Mouse (Mus musculus) liver, adult 2 months (tissue): ENCODE measurements at regions not wholly inside any gene's neighbourhood (a gene's known extent, or its start where the extent isn't known, plus 50 kb on each side); places are given as distances from the start of the nearest gene placed in this dataset.
A peak's percentile ranks its signal among the peaks of the same experiment; 100 is the strongest.

Experiments used
- DNase-seq: peaks from one replicate; pipeline ENCODE4 v3.0.0-alpha.2; 2011; ENCODE audit warnings: low read depth, low spot score; ENCODE audit errors: extremely low read depth
- H3K27ac ChIP-seq: fragments of 200-500 bp; replicated peaks from 2 replicates; pipeline ENCODE4 v1.5.1; 2012; ENCODE audit warnings: low read depth, mild to moderate bottlenecking, control low read depth, inconsistent platforms, low read length; ENCODE audit not compliant: insufficient read depth
- H3K27me3 ChIP-seq: fragments of 200-500 bp; 2 replicates; pipeline ENCODE4 v1.6.1; 2012; ENCODE audit warnings: mild to moderate bottlenecking, moderate library complexity, low read length, inconsistent platforms; ENCODE audit not compliant: control insufficient read depth, insufficient read depth
- H3K36me3 ChIP-seq: fragments of 200-500 bp; 2 replicates; pipeline ENCODE4 v1.6.1; 2012; ENCODE audit warnings: low read length, inconsistent platforms; ENCODE audit not compliant: control insufficient read depth, insufficient read depth
- H3K4me1 ChIP-seq: fragments of 200-500 bp; 2 replicates; pipeline ENCODE4 v1.6.1; 2011; ENCODE audit warnings: low read length; ENCODE audit not compliant: control insufficient read depth, insufficient read depth
- H3K4me3 ChIP-seq: fragments of 200-500 bp; 2 replicates; pipeline ENCODE4 v1.5.1; 2011; ENCODE audit warnings: low read depth, mild to moderate bottlenecking, control low read depth, low read length, moderate library complexity; ENCODE audit not compliant: insufficient read depth
- H3K79me2 ChIP-seq: fragments of 200-500 bp; 2 replicates; pipeline ENCODE4 v1.6.1; 2012; ENCODE audit warnings: inconsistent platforms, mild to moderate bottlenecking, low read length, moderate library complexity; ENCODE audit not compliant: control insufficient read depth, insufficient read depth
- H3K9ac ChIP-seq: fragments of 200-500 bp; 2 replicates; pipeline ENCODE4 v1.6.1; 2012; ENCODE audit warnings: low read depth, mild to moderate bottlenecking, control low read depth, inconsistent platforms, low read length
- CTCF ChIP-seq: fragments of 200-500 bp; IDR thresholded peaks from 2 replicates; pipeline ENCODE4 v1.5.1; 2011; ENCODE audit warnings: low read depth, low read length, control low read depth
- POLR2A ChIP-seq: fragments of 200-500 bp; IDR thresholded peaks from 2 replicates; pipeline ENCODE4 v1.6.1; 2011; ENCODE audit warnings: low read length, control low read depth; ENCODE audit not compliant: insufficient read depth; ENCODE audit errors: extremely low read depth
- WGBS: fragments of 180-500 bp; shearing (Covaris S2); methylation state at CpG from one replicate; pipeline ENCODE4 v1.1.7; 2018; 5-methylcytosine and 5-hydroxymethylcytosine counted together

- no peaks in the 10 kb centered on the region for H3K27me3 ChIP-seq
- no peak overlapping the region for H3K27ac ChIP-seq
- no peak overlapping the region for H3K4me3 ChIP-seq
- H3K36me3 ChIP-seq = no peaks in the 10 kb centered on the region
- no peaks in the 10 kb centered on the region for H3K4me1 ChIP-seq
- DNase-seq = no peak
- no peak for TF ChIP-seq CTCF
- TF ChIP-seq POLR2A = no peak
- H3K79me2 ChIP-seq = no peaks in the 10 kb centered on the region
- H3K9ac ChIP-seq = no peak overlapping the region
- WGBS = 67% methylated on average over 4 of the region's 4 CpGs
Observed at GRCm38 (mm10) chr10:124250004-124250403, 986.2 kb downstream of the Fam19a2 start.

- WGBS = 75% methylated on average over 18 of the region's 18 CpGs
- no peak for DNase-seq
- no peak overlapping the region for H3K27ac ChIP-seq
- H3K27me3 ChIP-seq = no peaks in the 10 kb centered on the region
- no peaks in the 10 kb centered on the region for H3K4me1 ChIP-seq
- TF ChIP-seq POLR2A (no peak), CTCF (no peak)
- no peaks in the 10 kb centered on the region for H3K79me2 ChIP-seq
- H3K9ac ChIP-seq = no peak overlapping the region
- no peaks in the 10 kb centered on the region for H3K36me3 ChIP-seq
- no peak overlapping the region for H3K4me3 ChIP-seq
Observed at GRCm38 (mm10) chr10:124288301-124288995, 1024.7 kb downstream of the Fam19a2 start.

- Histone ChIP-seq H3K27me3 (no peaks in the 10 kb centered on the region), H3K36me3 (no peaks in the 10 kb centered on the region), H3K79me2 (no peaks in the 10 kb centered on the region), H3K4me3 (no peak overlapping the region), H3K4me1 (no peaks in the 10 kb centered on the region; the same call in 1 of the 2 replicates), H3K27ac (no peak overlapping the region), H3K9ac (no peak overlapping the region)
- no peak for TF ChIP-seq POLR2A
- no peak for TF ChIP-seq CTCF
- 56% methylated on average over 2 of the region's 2 CpGs for WGBS
- DNase-seq = peak; percentile 1
Observed at GRCm38 (mm10) chr10:124297198-124297677, 1033.4 kb downstream of the Fam19a2 start.

GRCm38 (mm10) chr10:124304683-124305082 is 1040.9 kb downstream of the Fam19a2 start:
- Histone ChIP-seq H3K4me3 (no peak overlapping the region), H3K36me3 (no peaks in the 10 kb centered on the region), H3K9ac (no peak overlapping the region), H3K4me1 (no peaks in the 10 kb centered on the region), H3K27me3 (no peaks in the 10 kb centered on the region), H3K79me2 (no peaks in the 10 kb centered on the region), H3K27ac (no peak overlapping the region)
- TF ChIP-seq CTCF = no peak
- TF ChIP-seq POLR2A = no peak
- WGBS = 86% methylated on average over 1 of the region's 1 CpGs
- DNase-seq = no peak

- no peaks in the 10 kb centered on the region for H3K27me3 ChIP-seq
- no peak overlapping the region for H3K4me3 ChIP-seq
- no peak overlapping the region for H3K27ac ChIP-seq
- H3K79me2 ChIP-seq = no peaks in the 10 kb centered on the region
- TF ChIP-seq POLR2A (no peak), CTCF (no peak)
- DNase-seq = no peak
- no peaks in the 10 kb centered on the region for H3K36me3 ChIP-seq
- H3K4me1 ChIP-seq = no peaks in the 10 kb centered on the region
- WGBS = 78% methylated on average over 3 of the region's 3 CpGs
- H3K9ac ChIP-seq = no peak overlapping the region
Observed at GRCm38 (mm10) chr10:124305644-124306043, 1041.8 kb downstream of the Fam19a2 start.

- H3K9ac ChIP-seq = no peak overlapping the region
- no peak overlapping the region for H3K27ac ChIP-seq
- no peak for TF ChIP-seq POLR2A
- no peak for TF ChIP-seq CTCF
- no peaks in the 10 kb centered on the region for H3K27me3 ChIP-seq
- no peak for DNase-seq
- no peak overlapping the region for H3K4me3 ChIP-seq
- H3K36me3 ChIP-seq = no peaks in the 10 kb centered on the region
- no peaks in the 10 kb centered on the region for H3K79me2 ChIP-seq
- no peaks in the 10 kb centered on the region for H3K4me1 ChIP-seq
- 61% methylated on average over 1 of the region's 1 CpGs for WGBS
Observed at GRCm38 (mm10) chr10:124318761-124319160, 1055.0 kb downstream of the Fam19a2 start.
